Mouse (Mus musculus) megakaryocyte-erythroid progenitor cell, adult 5-6 weeks (primary cell): ENCODE results near the gene Atp11b. TPM values are rescaled to one million over a fixed set of nuclear protein-coding genes. Genes with fewer than 3 reads are reported as not detected.

Experiments
- ATAC-seq: replicated peaks from 2 replicates; pipeline ENCODE4 v1.8.0; 2016; ENCODE audit warnings: mild to moderate bottlenecking, inconsistent platforms; ENCODE audit not compliant: severe bottlenecking, poor library complexity, low FRiP score, low TSS enrichment
- total RNA-seq, 2 experiments: library from RNA; stranded (forward) in 1 of 2; stranded (reverse) in 1 of 2; fragments of 200-1000, 215-1000 nt in 1 of 2; fragments of >200 nt in 1 of 2; fragmentation: Nextera tagmentation in 1 of 2; gene quantifications; 2 replicates each; pipeline ENCODE4 v1.2.3; 2014 to 2017

Gene Atp11b
- total RNA-seq, 2 experiments from 2014 or later, result 98.9 to 111 TPM

GRCm38 (mm10) chr3:35764637-35765617, 11.0 kb downstream of the Atp11b start:
- no peak for ATAC-seq

DNA sequence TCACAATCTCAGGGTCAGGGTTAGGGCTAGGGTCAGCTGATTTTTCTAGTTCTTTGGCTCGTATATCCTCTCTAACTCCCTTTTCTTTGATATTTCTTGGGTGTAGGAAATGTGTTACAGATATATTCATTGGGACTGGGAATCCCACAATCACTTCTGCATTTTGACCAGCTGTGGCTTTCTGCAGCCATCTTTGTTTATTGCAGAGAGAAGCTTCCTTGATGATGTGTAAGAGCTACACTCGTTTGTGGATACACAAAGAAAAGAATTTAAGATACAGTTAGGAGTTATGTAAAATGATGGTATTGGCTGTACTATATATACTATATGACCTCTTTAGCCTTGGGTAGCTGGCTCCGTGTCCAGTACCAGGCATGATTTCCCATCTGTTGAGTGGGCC, 25.8 kb downstream of the Atp11b start:
- ATAC-seq, result no peak

GRCm38 (mm10) chr3:35802040-35802439, 48.1 kb downstream of the Atp11b start:
- ATAC-seq, result no peak

GRCm38 (mm10) chr3:35819887-35820286, 66.0 kb downstream of the Atp11b start:
- ATAC-seq, result peak; percentile 47

DNA sequence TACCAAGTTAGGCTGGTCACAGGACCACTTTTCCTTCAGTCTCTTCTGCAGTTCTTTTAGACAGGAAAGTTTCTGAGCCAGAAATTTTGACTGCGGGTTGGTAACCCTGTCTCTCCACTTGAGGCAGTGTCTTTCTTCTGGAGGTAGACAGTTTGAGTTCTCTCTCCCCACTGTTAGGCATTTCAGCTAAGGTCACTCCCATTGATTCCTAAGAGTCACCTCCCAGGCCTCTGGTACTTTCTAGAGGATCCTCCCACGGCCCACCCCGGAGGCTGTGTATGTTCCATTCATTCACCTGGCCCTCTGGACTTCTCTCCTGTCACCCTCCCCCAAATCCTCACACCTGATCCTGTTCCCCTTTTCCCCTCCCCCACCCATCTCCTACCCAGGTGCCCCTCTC, 68.1 kb downstream of the Atp11b start:
- ATAC-seq, result no peak; the same call in 1 of the 2 replicates

DNA sequence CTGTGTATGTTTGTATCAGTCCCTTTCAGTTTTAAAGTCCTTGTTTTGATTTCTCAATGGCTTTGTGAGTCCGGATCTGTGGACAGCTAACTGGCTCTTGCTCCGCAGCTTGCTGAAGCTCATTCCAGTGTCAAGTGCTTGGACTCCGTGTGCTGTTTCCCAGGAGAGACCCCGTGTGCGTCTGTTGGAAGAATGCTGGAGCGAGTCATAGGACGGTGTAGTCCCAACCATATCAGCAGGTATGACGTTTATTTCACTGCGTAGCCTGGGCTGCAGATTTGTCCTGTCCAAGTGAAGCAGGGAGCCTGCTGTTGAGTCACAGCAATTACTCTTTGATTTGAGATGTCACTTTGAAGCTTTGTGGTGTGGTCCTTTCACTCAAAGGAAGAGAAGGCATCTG, 95.4 kb downstream of the Atp11b start:
- ATAC-seq, result no peak

GRCm38 (mm10) chr3:35883267-35883666, 129.4 kb downstream of the Atp11b start:
- no peak for ATAC-seq

DNA sequence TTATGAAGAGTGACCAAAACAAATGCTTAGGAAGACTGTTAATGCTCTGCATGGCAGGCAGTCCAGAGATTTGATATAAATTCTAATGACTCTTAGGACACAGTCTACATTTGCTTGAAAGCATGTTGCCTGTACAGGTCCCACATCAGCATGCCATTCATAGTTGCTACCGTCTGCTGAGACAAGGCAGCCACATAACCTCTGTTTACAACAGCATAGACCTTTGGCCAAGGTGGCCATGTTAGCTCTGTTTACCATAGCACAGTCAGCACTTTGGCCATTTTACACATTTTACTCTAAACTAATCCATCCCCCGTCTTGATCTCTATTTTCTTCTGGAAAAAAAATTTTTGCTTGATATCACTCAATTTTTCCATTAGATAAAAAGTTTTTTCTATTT, 135.6 kb downstream of the Atp11b start:
- ATAC-seq, result no peak

- ATAC-seq, result no peak
These were observed 137.2 kb downstream of the Atp11b start for GRCm38 (mm10) chr3:35891123-35891522.

- no peak for ATAC-seq
These were observed 139.2 kb downstream of the Atp11b start for GRCm38 (mm10) chr3:35893156-35893555.

- ATAC-seq, result no peak
These were observed 144.0 kb downstream of the Atp11b start for GRCm38 (mm10) chr3:35897900-35898299.

DNA sequence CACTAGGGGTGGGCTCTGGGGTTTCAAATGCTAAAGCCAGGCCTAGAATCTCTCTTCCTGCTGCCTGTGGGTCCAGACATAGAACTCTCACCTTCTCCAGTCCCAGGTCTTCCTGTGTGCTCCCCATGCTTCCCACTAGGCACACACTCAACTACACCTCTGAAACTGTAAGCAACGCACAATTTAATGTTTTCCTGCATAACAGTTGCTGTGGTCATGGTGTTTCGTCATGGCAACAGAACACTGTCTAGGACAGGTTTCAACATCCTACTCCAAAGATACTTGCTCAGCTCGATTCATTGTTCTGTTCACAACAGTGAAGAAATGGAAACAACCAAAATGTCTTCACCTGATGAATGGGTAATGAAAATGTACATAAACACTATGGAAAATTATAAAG, 145.2 kb downstream of the Atp11b start:
- no peak for ATAC-seq

- 0 out of 2 replicates have a peak, but pooled peaks have one; percentile 36 for ATAC-seq
These were observed 146.8 kb downstream of the Atp11b start for GRCm38 (mm10) chr3:35900555-35901204.

Other genes with a start within 250 kb of the Atp11b start
- gene Dcun1d1, start 183.3 kb downstream of the Atp11b start, total RNA-seq (2014; fragmentation: Nextera tagmentation), result 71.7 and 71.9 TPM in 2 replicates
- 259 and 282 TPM in 2 replicates for gene Dcun1d1, start 183.3 kb downstream of the Atp11b start, total RNA-seq (2017)
- gene Mccc1, start 246.6 kb downstream of the Atp11b start, total RNA-seq (2014; fragmentation: Nextera tagmentation), result 14.9 and 23.9 TPM in 2 replicates
- gene Mccc1, start 246.6 kb downstream of the Atp11b start, total RNA-seq (2017), result 18.0 and 22.1 TPM in 2 replicates